Mouse (Mus musculus): Measurements from ENCODE around the gene Mrps18c. TPM values are rescaled to one million over a fixed set of nuclear protein-coding genes. Genes with fewer than 3 reads are reported as not detected.

Mrps18c gene
- total RNA-seq, 2 experiments from 2014 or later = 58.6 to 62.2 TPM

DNA sequence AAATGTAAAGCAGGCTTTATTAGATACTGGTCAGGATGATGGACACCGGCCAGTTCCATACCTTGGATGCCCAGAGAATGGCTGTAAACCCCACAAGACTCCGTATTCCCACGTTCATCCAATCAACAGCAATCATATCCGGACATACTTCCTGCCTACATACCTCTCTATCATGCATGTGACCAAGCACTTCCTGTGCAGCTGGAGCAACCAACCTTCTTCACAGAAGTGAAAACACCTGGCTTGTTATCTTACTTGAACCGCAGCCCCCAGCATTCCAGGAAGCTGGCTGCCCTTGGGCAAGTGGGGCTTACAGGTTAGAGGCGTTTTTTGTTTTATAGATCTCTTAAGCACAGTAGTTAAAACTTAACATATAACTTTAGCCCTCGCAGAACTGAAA is 24.4 kb downstream of the Mrps18c start:
- no peak for DNase-seq (ENCODE audit: low spot score in 2 of 2)

DNA sequence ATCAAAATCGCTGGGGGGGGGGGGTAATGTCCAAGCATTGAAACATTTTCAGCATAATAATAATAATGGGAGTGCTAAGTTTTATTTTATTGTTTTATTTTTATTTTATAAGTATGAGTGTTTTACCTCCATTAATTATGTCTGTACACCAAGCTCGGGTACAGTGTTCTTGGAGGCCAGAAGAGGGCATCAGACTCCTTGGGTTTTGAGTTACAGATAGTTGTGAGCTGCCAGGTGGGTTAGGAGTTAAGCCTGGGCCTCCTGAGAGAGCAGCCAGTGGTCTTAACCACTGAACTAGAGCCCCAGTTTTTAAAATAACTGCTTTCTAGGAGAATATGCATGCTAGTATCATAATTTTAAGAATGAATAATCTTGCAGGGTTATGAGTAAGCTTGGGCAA is 27.5 kb downstream of the Mrps18c start:
- DNase-seq (ENCODE audit: low spot score in 2 of 2) = no peak

DNA sequence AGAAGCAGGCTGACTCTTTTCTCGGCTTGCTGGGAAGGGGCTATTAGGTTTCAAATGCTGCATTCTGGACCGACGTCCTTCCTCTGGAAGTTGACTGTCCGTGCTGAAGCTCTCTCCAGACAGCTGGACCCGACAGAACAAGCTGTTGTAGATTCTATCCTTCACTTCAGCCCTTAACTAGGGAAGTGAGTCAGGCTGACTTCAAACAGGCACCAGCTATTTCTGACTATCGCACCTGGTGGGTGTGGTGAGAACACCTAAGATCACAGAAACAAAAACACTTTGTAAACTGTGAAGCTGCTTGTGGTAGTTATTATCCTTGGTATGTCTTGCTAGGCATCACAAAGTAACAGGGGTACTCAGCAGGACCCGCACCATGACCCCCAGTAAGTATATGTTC is 28.1 kb downstream of the Mrps18c start:
- DNase-seq (ENCODE audit: low spot score in 2 of 2) = no peak

DNA sequence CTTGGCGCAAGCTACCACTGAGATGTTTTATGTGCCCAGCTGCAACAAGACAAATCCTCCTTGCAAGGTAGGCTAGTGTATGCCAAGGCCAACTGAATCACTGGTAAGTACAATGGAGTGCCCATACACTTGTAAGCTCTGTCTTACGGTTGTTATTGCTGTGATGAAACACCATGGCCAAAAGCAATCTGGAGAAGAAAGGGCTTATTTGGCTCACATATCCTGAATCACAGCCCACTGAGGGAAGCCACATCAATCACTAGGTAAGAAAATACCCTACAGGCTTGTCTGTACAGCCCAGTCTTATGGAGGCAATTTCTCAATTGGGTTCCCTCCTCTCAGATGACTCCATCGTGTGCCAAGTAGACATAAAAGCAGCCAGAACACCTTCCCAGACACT is 30.3 kb downstream of the Mrps18c start:
- DNase-seq (ENCODE audit: low spot score in 2 of 2) = no peak

DNA sequence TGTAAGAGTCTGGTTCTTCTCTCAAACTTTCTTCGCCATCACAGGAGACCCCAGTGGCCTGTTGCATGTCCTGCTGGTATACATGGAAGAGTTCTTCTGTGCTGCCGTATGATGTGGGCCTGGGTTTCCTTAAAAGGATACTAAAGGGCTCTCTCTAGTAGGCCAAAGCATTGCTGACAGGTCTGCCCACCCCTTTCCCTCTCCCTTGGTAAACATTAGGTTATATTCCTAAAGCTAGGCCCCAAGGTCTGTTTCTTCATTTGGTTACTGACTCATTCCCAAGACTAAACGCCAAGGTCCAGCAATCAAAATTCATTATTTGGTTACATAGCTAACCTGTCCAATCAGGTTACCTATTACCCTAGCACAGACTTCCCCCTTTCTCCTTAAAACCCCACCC is 34.3 kb downstream of the Mrps18c start:
- DNase-seq (ENCODE audit: low spot score in 2 of 2) = no peak

DNA sequence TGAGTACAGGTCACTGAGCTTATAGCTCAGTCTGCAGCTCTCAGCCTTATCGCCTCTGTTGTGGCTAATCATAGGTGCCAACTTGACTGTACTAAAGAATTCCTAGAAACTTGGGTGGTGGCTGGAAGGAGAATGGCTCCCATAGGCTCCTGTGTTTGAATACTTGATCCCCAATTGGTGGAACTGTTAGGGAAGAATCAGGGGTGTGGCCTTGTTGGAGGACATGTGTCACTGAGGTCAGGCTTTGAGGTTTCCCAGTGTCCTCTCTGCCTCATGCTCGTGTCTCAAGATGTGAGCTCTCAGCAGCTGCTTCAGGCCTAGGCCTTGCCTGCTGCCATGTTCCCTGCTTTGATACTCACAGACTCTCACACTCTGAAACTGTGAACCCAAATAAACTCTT is 35.4 kb downstream of the Mrps18c start:
- no peak for DNase-seq (ENCODE audit: low spot score in 2 of 2)

DNA sequence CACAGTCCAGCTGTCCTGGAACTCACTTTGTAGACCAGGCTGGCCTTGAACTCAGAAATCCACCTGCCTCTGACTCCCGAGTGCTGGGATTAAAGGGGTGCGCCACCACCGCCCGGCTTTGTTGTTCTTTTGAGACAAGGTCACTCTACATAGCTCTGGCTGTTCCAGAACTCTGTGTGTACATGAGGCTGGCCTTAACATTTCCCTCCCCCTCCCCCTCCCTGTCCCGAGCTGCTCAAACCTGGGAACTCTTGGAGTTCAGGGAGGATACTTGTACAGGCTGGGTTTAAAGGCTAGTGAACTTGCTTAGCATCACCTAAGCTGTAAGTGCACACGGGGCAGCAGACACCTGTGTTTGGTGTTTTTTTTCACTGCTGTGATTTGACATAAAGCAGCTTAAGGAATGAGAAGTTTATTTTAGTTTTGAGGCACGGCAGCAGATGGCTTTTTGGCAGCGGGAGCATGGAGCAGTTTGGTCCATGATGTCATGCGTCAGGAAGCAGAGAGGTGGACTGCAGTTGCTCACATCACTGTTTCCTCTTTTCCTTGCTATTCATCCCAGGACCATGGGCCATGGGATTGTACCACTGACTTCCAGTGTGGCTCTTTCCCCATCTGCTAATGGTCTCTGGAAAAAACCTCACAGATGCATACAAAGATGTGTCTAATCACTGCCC is 37.6 kb downstream of the Mrps18c start:
- no peak for DNase-seq (ENCODE audit: low spot score in 2 of 2)

DNA sequence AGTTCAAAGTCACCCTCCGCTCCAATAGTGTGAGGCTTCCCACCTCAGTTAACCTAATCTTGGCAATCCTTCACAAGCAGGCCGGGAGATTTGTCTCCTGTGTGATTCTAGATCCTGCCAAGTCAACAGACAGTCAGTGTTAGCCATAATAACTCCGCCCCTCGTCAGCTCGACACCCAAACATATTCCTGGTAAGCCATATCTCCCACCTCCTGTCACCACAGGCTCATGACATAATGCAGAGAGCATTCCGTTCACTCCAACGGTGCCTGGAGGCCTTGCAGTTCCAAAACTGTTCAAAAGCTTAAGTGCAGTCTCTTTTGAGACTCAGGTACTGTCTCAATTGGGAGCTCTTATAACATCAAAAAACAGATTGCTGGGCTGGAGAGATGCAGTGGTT is 39.5 kb downstream of the Mrps18c start:
- no peak for DNase-seq (ENCODE audit: low spot score in 2 of 2)

DNA sequence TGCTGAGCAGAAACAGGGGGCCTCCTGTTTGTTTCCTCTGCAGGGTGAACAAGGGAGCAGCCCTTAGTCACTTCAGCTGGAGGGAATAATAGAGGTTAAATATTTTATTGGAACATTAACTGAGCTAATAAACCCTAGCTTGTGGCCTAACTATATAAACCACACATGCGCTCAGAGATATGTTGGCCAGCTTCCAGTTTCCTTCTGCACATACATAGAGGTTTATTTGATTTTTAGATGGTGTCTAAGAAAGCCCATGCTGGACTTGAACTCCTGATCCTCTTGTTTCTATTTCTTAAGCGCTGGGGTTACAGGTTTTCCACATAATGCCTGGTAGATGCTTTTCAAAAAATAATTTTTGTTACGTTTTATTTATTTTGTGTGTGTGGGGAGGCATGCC is 46.1 kb downstream of the Mrps18c start:
- no peak for DNase-seq (ENCODE audit: low spot score in 2 of 2)

DNA sequence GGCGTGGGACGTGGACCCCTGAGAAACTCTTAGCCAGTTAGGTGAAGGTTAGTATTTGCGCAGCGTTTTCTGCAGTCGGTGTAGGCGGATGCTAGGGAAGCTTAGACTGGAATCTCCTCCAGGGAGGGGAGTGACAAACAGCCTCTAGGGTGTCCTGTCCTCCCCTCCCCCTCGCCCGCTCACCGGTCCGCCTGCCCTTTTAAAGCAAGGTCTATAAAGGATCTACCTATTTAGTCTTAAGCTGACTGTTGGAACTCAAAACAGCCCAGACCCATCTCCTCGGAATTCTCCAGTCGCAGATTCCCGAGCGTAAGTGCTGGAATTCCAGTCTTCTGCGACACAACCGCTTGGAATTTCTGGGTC is 47.0 kb downstream of the Mrps18c start, which contains the start of gene Gpat3:
Gpat3 (plus strand) TSS at position 229 of the 363 bp plus-strand sequence.
- peak in 1 of 2 experiments; percentile 6 for DNase-seq (ENCODE audit: low spot score in 2 of 2)

DNA sequence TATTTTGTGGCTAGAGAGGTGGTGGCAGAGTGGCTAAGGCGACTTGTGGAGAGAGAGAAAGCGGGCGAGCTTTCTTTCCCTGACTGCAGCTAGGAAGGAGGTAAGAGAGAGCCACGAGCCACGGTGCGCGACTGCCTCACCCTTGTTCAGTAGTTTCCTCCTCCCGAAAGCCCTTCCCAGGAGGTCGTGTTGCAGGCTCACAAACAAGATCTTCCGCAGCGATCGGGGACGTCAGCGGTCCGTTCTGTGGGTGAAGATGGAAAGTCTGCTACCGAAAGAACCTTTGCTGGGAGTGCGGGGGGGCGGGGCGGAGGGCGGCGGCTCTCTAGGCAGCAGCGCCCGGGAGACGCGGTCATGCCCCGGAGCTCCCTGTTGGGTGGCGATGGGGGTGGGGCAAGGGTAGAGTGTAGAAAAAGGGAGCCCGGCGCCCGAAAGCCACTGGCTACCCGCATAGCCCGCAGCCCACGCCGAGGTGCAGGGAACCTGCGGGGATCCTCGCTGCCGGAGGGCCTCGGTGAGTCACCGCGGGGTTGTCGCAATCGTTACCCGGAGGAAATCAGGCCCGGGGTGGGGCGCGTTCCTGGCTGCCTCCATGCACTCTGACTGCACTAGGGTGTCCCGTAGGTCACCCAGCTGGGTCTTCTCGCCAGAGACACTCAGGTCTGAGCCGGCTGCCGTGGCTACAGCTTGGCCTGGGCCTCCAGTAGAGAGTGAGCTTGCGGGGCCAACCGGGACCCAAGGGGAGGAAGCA is 47.6 kb downstream of the Mrps18c start:
- DNase-seq (ENCODE audit: low spot score in 2 of 2) = peak in 1 of 2 experiments; percentile 36

DNA sequence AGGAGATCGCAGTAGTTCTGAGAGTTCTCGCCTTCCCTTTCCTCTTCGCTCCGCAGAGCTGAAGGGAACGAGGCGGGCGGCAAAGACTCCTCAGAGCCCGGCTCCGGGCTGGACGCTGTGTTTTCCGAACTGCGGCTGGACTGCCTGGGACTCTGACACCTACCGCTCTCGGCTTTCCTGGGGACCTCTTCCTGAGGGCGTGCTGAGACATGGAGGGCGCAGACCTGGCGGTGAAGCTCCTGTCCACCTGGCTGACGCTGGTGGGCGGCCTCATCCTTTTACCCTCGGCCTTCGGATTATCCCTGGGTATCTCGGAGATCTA is 48.1 kb downstream of the Mrps18c start:
- no peak for DNase-seq (ENCODE audit: low spot score in 2 of 2)

DNA sequence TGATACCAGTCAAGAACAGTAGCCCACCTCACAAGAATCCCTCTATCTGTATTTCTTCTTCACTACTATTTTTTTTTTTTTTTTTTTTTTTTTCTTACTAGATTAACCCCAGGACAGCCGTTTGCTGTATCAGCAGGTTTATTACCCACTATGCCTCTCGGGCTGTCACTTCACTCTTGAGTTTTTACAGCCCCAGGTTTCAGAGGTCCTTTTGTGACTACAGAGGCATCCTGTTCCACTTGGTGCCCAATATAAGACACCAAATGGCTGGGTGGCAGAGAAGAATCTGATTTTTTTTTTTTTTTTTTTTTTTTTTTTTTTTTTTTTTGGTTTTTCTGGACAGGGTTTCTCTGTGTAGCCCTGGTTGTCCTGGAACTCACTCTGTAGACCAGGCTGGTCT is 48.7 kb downstream of the Mrps18c start:
- DNase-seq (ENCODE audit: low spot score in 2 of 2) = no peak

DNA sequence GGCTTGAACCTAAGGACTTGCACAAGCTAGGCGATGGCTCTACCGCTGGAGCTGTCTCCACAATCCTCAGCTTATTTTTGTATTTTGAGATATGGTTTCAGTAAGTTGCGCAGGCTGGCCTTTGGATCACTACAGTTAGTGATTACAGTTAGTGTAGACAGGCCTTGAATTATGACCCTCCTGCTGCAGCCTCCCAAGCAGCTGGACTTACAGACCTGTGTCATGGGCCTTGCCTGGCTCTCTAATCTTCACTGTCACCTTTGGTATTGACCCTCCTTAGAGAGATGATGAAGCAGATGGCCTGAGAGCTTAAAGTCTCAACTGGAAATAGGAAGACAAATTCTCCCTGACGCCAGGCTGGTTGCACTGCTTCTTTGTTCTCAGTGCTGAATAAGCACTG is 55.5 kb downstream of the Mrps18c start:
- DNase-seq (ENCODE audit: low spot score in 2 of 2) = no peak

Other genes with a start within 250 kb of the Mrps18c start
- gene Plac8, start 226.4 kb upstream of the Mrps18c start, total RNA-seq (2021) = not detected
- 10 to 100 TPM; 62.0 to 62.6 TPM for gene Coq2, start 123.5 kb upstream of the Mrps18c start, total RNA-seq (2021)
- under 1 TPM; 0.72 to 0.90 TPM for gene Hpse, start 78.9 kb upstream of the Mrps18c start, total RNA-seq (2021)
- gene Helq, start within 50 bp of the Mrps18c start, total RNA-seq (2021) = 10 to 100 TPM; 13.2 to 18.5 TPM
- 1 to 10 TPM; 6.4 to 7.5 TPM for gene Abraxas1, start 22.3 kb downstream of the Mrps18c start, total RNA-seq (2021)
- gene Gpat3, start 47.1 kb downstream of the Mrps18c start, total RNA-seq (2021) = 1 to 10 TPM; 2.2 to 3.1 TPM